Comparison of ENCODE assay signal across 7 mouse cellular contexts in genomic region chr1:165763635-165764372, GRCm38 (mm10). TPM values are rescaled to one million over a fixed set of nuclear protein-coding genes. Genes with fewer than 3 reads are reported as not detected.
DNase-seq lines count a peak whose midpoint lies in the region; ATAC-seq lines count a peak whose summit lies in the region.

TSS of gene Creg1 (plus strand) at chr1:165763746.

- H3K4me3 ChIP-seq in embryonic facial prominence, embryonic 10.5 days: peak within 1 kb of the TSS; percentile 77
- peak within 1 kb of the TSS; percentile 89 for H3K4me3 ChIP-seq in limb, embryonic 11.5 days (ENCODE audit: low read depth, low read length)
- H3K4me3 ChIP-seq in midbrain, embryonic 14.5 days (replicated peaks; ENCODE audit: low read depth, low read length): peak within 1 kb of the TSS; percentile 79

- peak; percentile 85 for ATAC-seq in granulocyte monocyte progenitor cell, adult 5-6 weeks (replicated peaks; ENCODE audit: poor library complexity, severe bottlenecking)
- ATAC-seq in limb, embryonic 11.5 days (ENCODE audit: insufficient number of reproducible peaks, low FRiP score, low TSS enrichment, low read depth): peak; percentile 97
- ATAC-seq in midbrain, embryonic 14.5 days (ENCODE audit: low FRiP score, low TSS enrichment): peak; percentile 98

- no peaks in the 10 kb centered on the region for H3K36me3 ChIP-seq in embryonic facial prominence, embryonic 10.5 days (replicated peaks)
- no peaks in the 10 kb centered on the region for H3K36me3 ChIP-seq in limb, embryonic 11.5 days (ENCODE audit: control insufficient read depth, insufficient read depth, low read length)
- no peaks in the 10 kb centered on the region for H3K36me3 ChIP-seq in midbrain, embryonic 14.5 days (ENCODE audit: control insufficient read depth, insufficient read depth, low read length)

- H3K27me3 ChIP-seq in embryonic facial prominence, embryonic 10.5 days (replicated peaks; ENCODE audit: low read depth, poor library complexity, severe bottlenecking): peaks cover 35% of the 10 kb centered on the region
- no peaks in the 10 kb centered on the region for H3K27me3 ChIP-seq in limb, embryonic 11.5 days (ENCODE audit: control insufficient read depth, insufficient read depth, low read length)
- H3K27me3 ChIP-seq in midbrain, embryonic 14.5 days (ENCODE audit: control insufficient read depth, insufficient read depth, low read length): peaks cover 17% of the 10 kb centered on the region

- DNase-seq in adrenal gland, postnatal 10 days: peak; percentile 96
- DNase-seq in embryonic facial prominence, embryonic 10.5 days (ENCODE audit: low spot score): peak; percentile 94
- peak; percentile 95 for DNase-seq in kidney, adult 18-20 months
- peak; percentile 92 for DNase-seq in limb, embryonic 11.5 days (ENCODE audit: low spot score)
- peak; percentile 93 for DNase-seq in midbrain, embryonic 14.5 days
- peak; percentile 85 to 91 for DNase-seq in spleen, adult 18-20 months

- peak within 1 kb of the TSS; percentile 81 for H3K27ac ChIP-seq in embryonic facial prominence, embryonic 10.5 days (replicated peaks)
- no peak within 1 kb of the TSS for H3K27ac ChIP-seq in limb, embryonic 11.5 days (replicated peaks; ENCODE audit: low read depth, low read length)
- 0 out of 2 replicates have a peak within 1 kb of the TSS, but pooled peaks have one; percentile 45 for H3K27ac ChIP-seq in midbrain, embryonic 14.5 days (replicated peaks; ENCODE audit: low read depth, low read length)

- H3K9ac ChIP-seq in limb, embryonic 11.5 days (ENCODE audit: low read length): peak within 1 kb of the TSS; percentile 75
- H3K9ac ChIP-seq in midbrain, embryonic 14.5 days (replicated peaks; ENCODE audit: low read length): peak within 1 kb of the TSS; percentile 70

- under 1% methylated on average over 57 of the region's 57 CpGs for WGBS in embryonic facial prominence, embryonic 10.5 days
- under 1% methylated on average over 57 of the region's 57 CpGs for WGBS in limb, embryonic 11.5 days
- under 1% methylated on average over 57 of the region's 57 CpGs for WGBS in midbrain, embryonic 14.5 days

- H3K4me1 ChIP-seq in embryonic facial prominence, embryonic 10.5 days: peaks cover 31% of the 10 kb centered on the region
- no peaks in the 10 kb centered on the region for H3K4me1 ChIP-seq in limb, embryonic 11.5 days (ENCODE audit: control insufficient read depth, insufficient read depth, low read length)
- peaks cover 14% of the 10 kb centered on the region for H3K4me1 ChIP-seq in midbrain, embryonic 14.5 days (ENCODE audit: control insufficient read depth, insufficient read depth, low read length)

- H3K4me2 ChIP-seq in limb, embryonic 11.5 days (ENCODE audit: low read depth, severe bottlenecking): peak within 1 kb of the TSS; percentile 93
- H3K4me2 ChIP-seq in midbrain, embryonic 14.5 days (ENCODE audit: low read length): peak within 1 kb of the TSS; percentile 93

- H3K9me3 ChIP-seq in embryonic facial prominence, embryonic 10.5 days: no peaks in the 10 kb centered on the region
- H3K9me3 ChIP-seq in limb, embryonic 11.5 days (ENCODE audit: control insufficient read depth, low read length): no peaks in the 10 kb centered on the region
- H3K9me3 ChIP-seq in midbrain, embryonic 14.5 days (ENCODE audit: control insufficient read depth, low read length): no peaks in the 10 kb centered on the region

RNA-seq across cellular contexts. Expression of gene Creg1, which starts in this region (rescaled TPM):
- total RNA-seq in adrenal gland, postnatal 10 days (2021): 10 to 100 TPM; 51.2 TPM
- polyA plus RNA-seq in embryonic facial prominence, embryonic 10.5 days (2016; fragmentation: Nextera tagmentation; extraction: Ambion mirVana): 32.4 and 40.5 TPM in 2 replicates
- total RNA-seq in granulocyte monocyte progenitor cell, adult 5-6 weeks (2014; fragmentation: Nextera tagmentation): 133 and 240 TPM in 2 replicates
- total RNA-seq in granulocyte monocyte progenitor cell, adult 5-6 weeks (2017): 110 and 206 TPM in 2 replicates
- polyA plus RNA-seq in limb, embryonic 11.5 days (2014; fragmentation: Nextera tagmentation; extraction: Ambion mirVana): 33.6 and 41.6 TPM in 2 replicates
- polyA plus RNA-seq in midbrain, embryonic 14.5 days (2014; fragmentation: Nextera tagmentation; extraction: Ambion mirVana): 24.7 and 31.8 TPM in 2 replicates
